Mouse (Mus musculus): ENCODE results near the gene Ddit4. TPM values are rescaled to one million over a fixed set of nuclear protein-coding genes. Genes with fewer than 3 reads are reported as not detected.

Ddit4 gene
- polyA plus RNA-seq, 1 experiment from 2014 or later: 32.7 TPM

DNA sequence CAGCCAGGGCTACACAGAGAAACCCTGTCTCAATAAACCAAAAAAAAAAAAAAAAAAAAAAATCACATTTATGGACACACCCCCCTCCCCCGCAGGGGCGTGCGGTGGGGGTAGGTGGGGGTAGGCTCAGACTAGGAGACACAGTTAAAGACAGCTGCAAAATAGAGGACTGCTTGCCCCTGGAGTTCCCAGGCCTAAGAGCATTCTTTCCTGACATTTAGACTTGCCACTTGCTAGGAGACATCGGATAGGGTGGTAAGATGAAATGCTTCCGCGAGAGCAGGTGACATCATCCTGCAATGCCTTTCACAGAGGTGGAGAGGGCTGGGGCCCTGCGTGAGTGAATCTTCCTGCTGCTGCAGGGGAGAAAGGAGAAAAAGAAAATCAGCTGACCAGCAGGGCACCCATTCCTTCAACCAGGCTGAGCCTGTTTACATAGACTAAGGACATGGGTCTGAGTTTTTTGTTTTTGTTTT is 2.0 kb upstream of the Ddit4 start:
- Histone ChIP-seq H3K4me1 (peaks cover 74% of the 10 kb centered on the region), H3K27me3 (ENCODE audit: poor library complexity, severe bottlenecking) (peaks cover 24% of the 10 kb centered on the region), H3K36me3 (replicated peaks) (peaks cover 15% of the 10 kb centered on the region), H3K9me3 (no peaks in the 10 kb centered on the region), H3K4me3 (no peak overlapping the region), H3K27ac (peak overlapping the region; percentile 96)
- 50% methylated on average over 7 of the region's 7 CpGs for WGBS
- no peak for DNase-seq (ENCODE audit: extremely low spot score, low spot score)

DNA sequence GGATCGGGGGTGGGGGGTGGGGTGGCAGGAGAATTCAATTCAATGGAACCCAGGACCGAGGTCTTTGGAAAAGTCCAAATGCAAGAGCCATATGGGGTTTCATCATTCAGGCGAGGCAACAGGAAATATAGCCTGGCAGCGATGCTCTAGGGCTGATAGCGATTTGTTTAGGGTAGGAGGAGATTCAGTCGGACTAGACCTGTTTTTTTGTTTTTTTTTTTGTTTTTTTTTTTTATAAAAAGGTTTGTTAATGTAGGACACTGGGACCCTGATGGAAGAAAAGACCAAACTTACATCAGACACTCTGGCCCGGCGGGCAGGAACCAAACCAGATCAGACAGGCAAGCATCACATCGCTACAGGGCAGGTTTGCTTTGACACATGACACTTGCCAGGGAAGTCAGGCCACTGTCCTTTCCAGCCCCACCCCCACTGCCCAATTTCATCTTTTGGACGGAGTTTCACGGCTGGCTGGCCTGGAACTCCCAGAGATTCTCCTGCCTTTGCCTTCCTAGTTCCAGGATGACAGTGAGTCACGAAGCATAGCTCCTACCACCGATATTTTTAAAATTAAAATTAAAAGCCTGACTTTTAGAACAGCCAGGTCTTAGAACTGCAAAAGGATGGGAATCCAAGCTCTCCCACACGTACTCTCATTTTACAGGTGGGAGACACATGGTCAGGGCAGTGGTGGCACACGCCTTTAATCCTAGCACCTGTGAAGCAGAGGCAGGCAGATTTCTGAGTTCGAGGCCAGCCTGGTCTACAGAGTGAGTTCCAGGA is 1.3 kb upstream of the Ddit4 start:
- Histone ChIP-seq H3K27me3 (ENCODE audit: poor library complexity, severe bottlenecking) (peaks cover 18% of the 10 kb centered on the region), H3K4me3 (peak overlapping the region; percentile 88), H3K27ac (peak overlapping the region; percentile 96), H3K9me3 (no peaks in the 10 kb centered on the region), H3K36me3 (replicated peaks) (peaks cover 15% of the 10 kb centered on the region), H3K4me1 (peaks cover 73% of the 10 kb centered on the region)
- DNase-seq (ENCODE audit: extremely low spot score, low spot score): peak; percentile 42
- 18% methylated on average over 16 of the region's 16 CpGs for WGBS

DNA sequence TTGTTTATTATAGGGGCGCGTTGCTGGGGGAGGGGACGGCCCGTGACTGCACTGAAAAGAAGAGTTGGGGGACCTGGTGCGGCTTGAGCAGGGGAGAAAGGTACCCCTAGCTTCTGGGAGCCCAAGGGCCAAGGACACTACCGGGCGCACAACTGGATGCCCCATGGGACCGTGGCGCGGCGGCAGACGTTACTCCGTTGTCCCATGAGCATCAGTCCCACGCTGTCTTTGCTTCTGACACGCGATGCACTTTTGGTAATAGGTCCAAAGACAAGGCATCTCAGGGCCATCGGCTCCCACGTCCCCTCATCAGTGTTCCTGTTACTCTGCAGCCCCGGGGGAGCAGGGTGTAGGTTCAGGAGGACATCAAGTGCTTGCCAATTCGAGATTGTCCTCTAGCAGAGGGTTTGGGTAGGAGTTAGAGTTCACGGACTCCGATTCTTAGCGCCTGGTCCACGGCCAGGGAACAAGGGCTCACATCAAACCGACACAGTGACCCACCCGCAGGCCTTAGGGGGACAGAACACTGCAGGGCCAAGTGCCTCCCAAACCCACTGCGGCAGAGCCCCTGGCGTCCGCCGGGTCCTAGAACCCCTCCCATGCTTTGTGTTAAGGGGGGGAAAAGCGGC is 632 bp upstream of the Ddit4 start:
- peaks cover 11% of the 10 kb centered on the region for H3K27me3 ChIP-seq (ENCODE audit: poor library complexity, severe bottlenecking)
- H3K27ac ChIP-seq: peak overlapping the region; percentile 96
- peaks cover 15% of the 10 kb centered on the region for H3K36me3 ChIP-seq (replicated peaks)
- peaks cover 73% of the 10 kb centered on the region for H3K4me1 ChIP-seq
- DNase-seq (ENCODE audit: extremely low spot score, low spot score): peak; percentile 82
- H3K4me3 ChIP-seq: peak overlapping the region; percentile 88
- H3K9me3 ChIP-seq: no peaks in the 10 kb centered on the region
- WGBS: under 1% methylated on average over 31 of the region's 31 CpGs

GRCm38 (mm10) chr10:59950716-59951191 is 880 bp downstream of the Ddit4 start:
- peak; percentile 69 for DNase-seq (ENCODE audit: extremely low spot score, low spot score)

DNA sequence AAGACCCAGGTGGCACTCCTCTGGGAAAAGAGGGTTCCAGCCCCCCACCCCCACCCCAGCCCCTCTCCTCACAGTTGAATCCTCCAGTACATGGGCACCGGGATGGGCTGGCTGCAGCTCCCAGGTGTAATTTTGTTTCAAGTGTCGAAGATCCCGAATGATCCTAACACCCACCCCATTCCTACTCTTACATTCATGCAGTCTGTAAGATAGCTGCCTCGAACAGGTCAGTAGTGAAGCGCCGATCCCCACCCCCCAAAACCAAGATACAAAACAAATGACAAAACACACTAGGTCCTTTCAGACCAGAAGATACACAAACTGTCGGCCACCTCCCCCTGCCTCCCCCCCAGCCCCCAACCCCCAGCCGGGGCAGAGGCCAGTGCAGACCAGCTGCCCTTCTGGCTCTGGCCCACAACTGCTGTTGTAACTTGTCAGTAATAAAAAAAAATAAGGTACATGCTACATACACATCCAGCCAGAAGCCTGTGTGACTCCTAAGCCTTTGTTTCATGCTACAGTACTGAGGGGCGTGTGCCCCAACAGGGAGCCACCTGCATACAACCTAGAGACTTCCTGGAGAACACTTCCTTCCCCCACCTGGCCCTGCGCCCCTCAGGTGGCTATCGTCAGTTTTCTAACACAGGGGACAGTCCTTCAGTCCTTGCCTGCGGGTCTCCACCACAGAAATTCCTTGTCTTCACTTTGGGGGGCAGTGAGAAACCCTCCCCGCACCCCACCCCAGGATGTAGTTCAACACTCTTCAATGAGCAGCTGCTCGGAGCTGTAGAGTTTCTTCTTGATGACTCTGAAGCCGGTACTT is 1.6 kb downstream of the Ddit4 start:
- no peaks in the 10 kb centered on the region; the same call in 1 of the 2 replicates for H3K27me3 ChIP-seq (ENCODE audit: poor library complexity, severe bottlenecking)
- 48% methylated on average over 15 of the region's 15 CpGs for whole genome bisulfite sequencing
- no peaks in the 10 kb centered on the region for H3K9me3 ChIP-seq
- peak overlapping the region; percentile 88 for H3K4me3 ChIP-seq
- DNase-seq (ENCODE audit: extremely low spot score, low spot score): no peak
- peak overlapping the region; percentile 96 for H3K27ac ChIP-seq
- peaks cover 15% of the 10 kb centered on the region for H3K36me3 ChIP-seq (replicated peaks)
- peaks cover 62% of the 10 kb centered on the region for H3K4me1 ChIP-seq

More at GRCm38 (mm10) chr10:59950716-59951191, 880 bp downstream of the Ddit4 start:
- peak overlapping the region; percentile 88 for H3K4me3 ChIP-seq
- peaks cover 15% of the 10 kb centered on the region for H3K36me3 ChIP-seq (replicated peaks)
- H3K27ac ChIP-seq: peak overlapping the region; percentile 96
- H3K4me1 ChIP-seq: peaks cover 62% of the 10 kb centered on the region
- no peaks in the 10 kb centered on the region; the same call in 1 of the 2 replicates for H3K27me3 ChIP-seq (ENCODE audit: poor library complexity, severe bottlenecking)
- H3K9me3 ChIP-seq: no peaks in the 10 kb centered on the region
- WGBS: under 1% methylated on average over 23 of the region's 23 CpGs

- Histone ChIP-seq H3K4me1 (peaks cover 62% of the 10 kb centered on the region), H3K27ac (no peak overlapping the region), H3K4me3 (peak overlapping the region; percentile 88; the same call in 1 of the 2 replicates), H3K9me3 (no peaks in the 10 kb centered on the region), H3K36me3 (replicated peaks) (peaks cover 15% of the 10 kb centered on the region), H3K27me3 (ENCODE audit: poor library complexity, severe bottlenecking) (no peaks in the 10 kb centered on the region; the same call in 1 of the 2 replicates)
- no peak for DNase-seq (ENCODE audit: extremely low spot score, low spot score)
- 89% methylated on average over 1 of the region's 1 CpGs for WGBS
These were observed 2.4 kb downstream of the Ddit4 start for GRCm38 (mm10) chr10:59949255-59949648.

- DNase-seq (ENCODE audit: extremely low spot score, low spot score): no peak
- 55% methylated on average over 6 of the region's 6 CpGs for WGBS
- H3K4me1 ChIP-seq: peaks cover 63% of the 10 kb centered on the region
These were observed 3.0 kb downstream of the Ddit4 start for GRCm38 (mm10) chr10:59948363-59949254.

DNA sequence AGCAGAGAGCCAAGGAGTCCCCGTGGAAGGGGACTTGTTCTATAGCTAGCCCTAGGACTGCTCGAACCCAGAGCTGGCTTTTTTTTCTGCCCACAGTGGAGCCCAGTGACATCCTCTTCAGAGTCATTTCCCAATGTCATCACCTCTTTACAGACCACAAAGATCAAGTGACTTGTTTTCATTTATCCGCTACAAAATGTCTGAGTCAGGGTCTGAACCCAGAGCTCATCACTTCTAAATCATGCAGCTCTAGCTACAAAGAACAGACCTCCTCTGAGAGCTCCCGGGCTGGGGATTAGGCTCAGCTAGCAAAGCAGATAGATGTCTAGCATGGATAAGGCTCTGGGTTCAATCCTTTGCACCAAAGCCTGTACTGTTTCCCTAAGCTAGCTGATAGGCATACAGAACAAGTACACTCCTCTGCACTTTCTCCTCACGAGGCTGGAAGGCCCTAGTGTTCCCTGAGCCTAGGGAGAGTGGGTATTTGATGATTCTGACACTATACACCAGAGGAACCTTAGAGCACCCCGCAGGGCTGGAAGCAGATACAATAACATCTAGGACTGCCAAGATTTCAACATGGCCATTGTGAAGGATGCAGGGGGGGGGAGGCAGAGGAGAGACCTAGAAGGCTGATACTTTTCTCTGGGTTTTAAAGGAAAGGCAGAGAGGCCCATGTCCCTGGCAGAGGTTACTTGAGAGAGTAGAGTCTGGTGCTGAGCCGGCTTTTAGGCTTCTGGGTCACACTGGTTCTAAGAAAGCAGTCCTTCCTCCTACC is 4.1 kb downstream of the Ddit4 start:
- WGBS: 70% methylated on average over 7 of the region's 7 CpGs
- peaks cover 15% of the 10 kb centered on the region for H3K36me3 ChIP-seq (replicated peaks)
- H3K27ac ChIP-seq: peak overlapping the region; percentile 63
- H3K4me1 ChIP-seq: peaks cover 63% of the 10 kb centered on the region
- no peak for DNase-seq (ENCODE audit: extremely low spot score, low spot score)
- H3K4me3 ChIP-seq: no peak overlapping the region
- H3K27me3 ChIP-seq (ENCODE audit: poor library complexity, severe bottlenecking): peaks cover 3% of the 10 kb centered on the region
- H3K9me3 ChIP-seq: no peaks in the 10 kb centered on the region

More at GRCm38 (mm10) chr10:59948363-59949254, 3.0 kb downstream of the Ddit4 start:
- Histone ChIP-seq H3K36me3 (replicated peaks) (peaks cover 15% of the 10 kb centered on the region), H3K9me3 (no peaks in the 10 kb centered on the region), H3K27me3 (ENCODE audit: poor library complexity, severe bottlenecking) (no peaks in the 10 kb centered on the region; the same call in 1 of the 2 replicates), H3K4me3 (no peak overlapping the region), H3K27ac (peak overlapping the region; percentile 63)

GRCm38 (mm10) chr10:59946362-59946761 is 5.3 kb downstream of the Ddit4 start:
- peaks cover 58% of the 10 kb centered on the region for H3K4me1 ChIP-seq
- no peak overlapping the region for H3K27ac ChIP-seq
- DNase-seq (ENCODE audit: extremely low spot score, low spot score): no peak
- WGBS: 90% methylated on average over 5 of the region's 5 CpGs
- H3K36me3 ChIP-seq (replicated peaks): peaks cover 15% of the 10 kb centered on the region
- peaks cover 11% of the 10 kb centered on the region for H3K27me3 ChIP-seq (ENCODE audit: poor library complexity, severe bottlenecking)
- no peaks in the 10 kb centered on the region for H3K9me3 ChIP-seq
- H3K4me3 ChIP-seq: no peak overlapping the region

DNA sequence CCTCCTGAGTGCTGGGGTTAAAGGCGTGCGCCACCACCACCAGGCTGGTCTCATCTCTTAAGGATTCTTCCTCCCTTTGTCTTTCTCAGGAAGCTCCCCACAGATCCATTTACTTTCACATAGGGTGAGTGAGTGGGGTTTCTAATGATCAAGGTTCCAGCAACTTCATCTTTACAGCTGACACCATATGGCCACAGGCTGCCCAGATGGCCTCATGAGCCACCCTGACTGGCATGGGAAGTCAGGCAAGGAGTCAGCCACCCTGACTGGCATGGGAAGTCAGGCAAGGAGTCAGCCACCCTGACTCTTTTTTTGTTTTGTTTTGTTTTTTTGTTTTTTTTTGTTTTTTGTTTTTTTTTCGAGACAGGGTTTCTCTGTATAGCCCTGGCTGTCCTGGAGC is 6.2 kb downstream of the Ddit4 start:
- 91% methylated on average over 3 of the region's 3 CpGs for WGBS
- H3K27me3 ChIP-seq (ENCODE audit: poor library complexity, severe bottlenecking): peaks cover 11% of the 10 kb centered on the region

GRCm38 (mm10) chr10:59943421-59943989 is 8.1 kb downstream of the Ddit4 start:
- no peak for DNase-seq (ENCODE audit: extremely low spot score, low spot score)
- H3K27me3 ChIP-seq (ENCODE audit: poor library complexity, severe bottlenecking): peaks cover 11% of the 10 kb centered on the region
- WGBS: 72% methylated on average over 13 of the region's 13 CpGs
- H3K4me1 ChIP-seq: peaks cover 30% of the 10 kb centered on the region
- peak overlapping the region; percentile 74 for H3K27ac ChIP-seq
- no peaks in the 10 kb centered on the region for H3K36me3 ChIP-seq (replicated peaks)
- no peaks in the 10 kb centered on the region for H3K9me3 ChIP-seq
- peak overlapping the region; percentile 35 for H3K4me3 ChIP-seq

More for the DNA sequence above, 6.2 kb downstream of the Ddit4 start:
- Histone ChIP-seq H3K27ac (no peak overlapping the region), H3K9me3 (no peaks in the 10 kb centered on the region), H3K36me3 (replicated peaks) (peaks cover 13% of the 10 kb centered on the region), H3K4me1 (peaks cover 49% of the 10 kb centered on the region), H3K4me3 (no peak overlapping the region)
- DNase-seq (ENCODE audit: extremely low spot score, low spot score): no peak

Measured in forebrain, embryonic 10.5 days (tissue).